Mouse (Mus musculus) lung, embryonic 14.5 days (tissue): ENCODE measurements around the gene Pgc. TPM values are rescaled to one million over a fixed set of nuclear protein-coding genes. Genes with fewer than 3 reads are reported as not detected.
A peak's percentile ranks its signal among the peaks of the same experiment; 100 is the strongest.

ENCODE experiments used
- ATAC-seq: fragments of 200-750 bp; cut with Nextera tagmentation; 2 replicates; pipeline ENCODE4 v1.8.0; 2017; ENCODE audit warnings: mild to moderate bottlenecking, moderate TSS enrichment, moderate library complexity; ENCODE audit not compliant: insufficient read depth
- DNase-seq: peaks from one replicate; pipeline ENCODE4 v3.0.0-alpha.2; 2015
- H3K27ac ChIP-seq: fragments of 300-500 bp; sonication (generic); 2 replicates; pipeline ENCODE4 v1.5.1; 2014; ENCODE audit warnings: low read depth, mild to moderate bottlenecking, moderate library complexity
- H3K27me3 ChIP-seq: fragments of 300-500 bp; sonication (generic); 2 replicates; pipeline ENCODE4 v1.6.1; 2014; ENCODE audit warnings: low read length, control low read depth; ENCODE audit not compliant: insufficient read depth
- H3K36me3 ChIP-seq: fragments of 300-500 bp; sonication (generic); 2 replicates; pipeline ENCODE4 v1.6.1; 2014; ENCODE audit warnings: control low read depth; ENCODE audit not compliant: insufficient read depth
- H3K4me1 ChIP-seq: fragments of 300-500 bp; sonication (generic); 2 replicates; pipeline ENCODE4 v1.6.1; 2014; ENCODE audit warnings: antibody characterized with exemption, control low read depth; ENCODE audit not compliant: insufficient read depth
- H3K4me2 ChIP-seq: fragments of 300-500 bp; sonication (generic); 2 replicates; pipeline ENCODE4 v1.6.1; 2014; ENCODE audit warnings: mild to moderate bottlenecking
- H3K4me3 ChIP-seq: fragments of 300-500 bp; sonication (generic); 2 replicates; pipeline ENCODE4 v1.5.1; 2014; ENCODE audit warnings: low read depth, low read length
- H3K9ac ChIP-seq: fragments of 300-500 bp; sonication (generic); 2 replicates; pipeline ENCODE4 v1.6.1; 2014
- H3K9me3 ChIP-seq: fragments of 300-500 bp; sonication (generic); 2 replicates; pipeline ENCODE4 v1.6.1; 2016; ENCODE audit warnings: low read depth, low read length, control low read depth
- CTCF ChIP-seq: IDR thresholded peaks from 2 replicates; pipeline ENCODE4 v1.5.1; 2016; ENCODE audit warnings: antibody characterized with exemption, low read depth
- WGBS: fragments of 180-500 bp; shearing (Covaris S2); extraction: QIAGEN DNeasy Blood & Tissue Kit; methylation state at CpG from one replicate; pipeline ENCODE4 v1.1.7; 2014; 5-methylcytosine and 5-hydroxymethylcytosine counted together
- polyA plus RNA-seq: library from polyadenylated mRNA; unstranded; fragments of >200 nt; fragmentation: Nextera tagmentation; extraction: Ambion mirVana; gene quantifications from 2 replicates; pipeline ENCODE4 v1.2.1, GENCODE M21; 2014

Pgc gene
- polyA plus RNA-seq, 1 experiment from 2014 or later, result 7.6 TPM

GRCm38 (mm10) chr17:47749626-47750025, 23.0 kb downstream of the Pgc start:
- DNase-seq, result no peak
- Histone ChIP-seq H3K27ac (no peak overlapping the region), H3K9me3 (peaks cover 5% of the 10 kb centered on the region; the same call in 1 of the 2 replicates), H3K27me3 (no peaks in the 10 kb centered on the region), H3K36me3 (no peaks in the 10 kb centered on the region), H3K4me1 (no peaks in the 10 kb centered on the region), H3K9ac (no peak overlapping the region), H3K4me2 (no peak overlapping the region), H3K4me3 (no peak overlapping the region)
- no peak for TF ChIP-seq CTCF
- ATAC-seq, result no peak
- 75% methylated on average over 3 of the region's 3 CpGs for WGBS

DNA sequence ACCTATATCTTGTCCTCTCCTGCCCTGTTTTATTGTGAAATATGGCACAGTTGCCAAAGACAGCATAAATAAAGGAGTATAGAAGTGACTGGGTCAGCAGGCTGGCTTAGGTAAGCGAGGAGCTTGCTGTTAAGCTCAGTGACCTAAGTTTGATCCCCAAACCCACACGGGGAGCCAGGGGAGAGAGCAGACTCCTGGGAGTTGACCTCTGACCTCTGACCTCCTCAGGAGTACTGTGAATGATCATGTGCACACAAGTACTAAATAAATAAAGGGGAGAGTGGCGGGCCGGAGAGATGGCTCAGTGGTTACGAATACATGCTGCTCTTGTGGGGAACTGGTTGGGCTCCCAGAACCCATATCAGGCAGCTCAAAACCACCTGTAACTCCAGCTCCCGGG, 23.5 kb downstream of the Pgc start:
- Histone ChIP-seq H3K36me3 (no peaks in the 10 kb centered on the region), H3K27ac (no peak overlapping the region), H3K27me3 (no peaks in the 10 kb centered on the region), H3K4me1 (no peaks in the 10 kb centered on the region), H3K9ac (no peak overlapping the region), H3K4me3 (no peak overlapping the region), H3K4me2 (no peak overlapping the region), H3K9me3 (0 out of 2 replicates have a peak, but pooled peaks cover under 1% of the 10 kb centered on the region)
- ATAC-seq, result no peak
- WGBS, result 51% methylated on average over 6 of the region's 6 CpGs
- TF ChIP-seq CTCF, result no peak
- no peak for DNase-seq

- no peaks in the 10 kb centered on the region for H3K4me1 ChIP-seq
- no peak overlapping the region for H3K27ac ChIP-seq
- H3K27me3 ChIP-seq, result no peaks in the 10 kb centered on the region
- H3K9ac ChIP-seq, result no peak overlapping the region
- DNase-seq, result no peak
- H3K4me3 ChIP-seq, result no peak overlapping the region
- no peaks in the 10 kb centered on the region for H3K36me3 ChIP-seq
- 69% methylated on average over 5 of the region's 5 CpGs for WGBS
- no peak overlapping the region for H3K4me2 ChIP-seq
- peak; percentile 31 for TF ChIP-seq CTCF
- no peak for ATAC-seq
- no peaks in the 10 kb centered on the region for H3K9me3 ChIP-seq
Measured at GRCm38 (mm10) chr17:47751811-47752210, 25.2 kb downstream of the Pgc start.

- H3K4me1 ChIP-seq, result no peaks in the 10 kb centered on the region
- H3K4me3 ChIP-seq, result no peak overlapping the region
- TF ChIP-seq CTCF, result no peak
- no peak for ATAC-seq
- no peak overlapping the region for H3K9ac ChIP-seq
- WGBS, result 58% methylated on average over 8 of the region's 8 CpGs
- H3K27me3 ChIP-seq, result no peaks in the 10 kb centered on the region
- DNase-seq, result no peak
- no peaks in the 10 kb centered on the region for H3K9me3 ChIP-seq
- no peak overlapping the region for H3K4me2 ChIP-seq
- no peaks in the 10 kb centered on the region for H3K36me3 ChIP-seq
- H3K27ac ChIP-seq, result no peak overlapping the region
Measured at GRCm38 (mm10) chr17:47753130-47753775, 26.6 kb downstream of the Pgc start.

DNA sequence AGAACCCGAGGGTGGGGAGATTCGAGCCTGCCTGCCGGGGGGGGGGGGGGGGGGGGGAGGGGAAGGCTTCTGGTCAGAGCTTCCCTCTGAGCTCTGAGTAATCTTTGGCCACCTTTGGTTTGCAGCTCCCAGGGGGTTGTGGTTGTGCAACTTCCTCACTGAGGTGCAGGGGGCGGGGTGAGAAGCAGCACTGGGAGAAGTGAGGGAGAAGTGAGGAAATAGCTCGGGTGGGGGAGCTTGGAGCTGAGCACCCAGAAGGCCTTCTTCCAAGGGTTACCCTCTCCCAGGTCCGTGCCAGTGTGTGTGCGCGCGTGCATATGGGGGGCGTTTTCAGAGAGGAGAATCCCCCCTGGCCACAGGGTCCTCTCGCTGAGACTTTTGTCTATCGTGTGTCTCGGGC, 27.6 kb downstream of the Pgc start:
- 73% methylated on average over 13 of the region's 13 CpGs for WGBS
- ATAC-seq (no peak), DNase-seq (no peak)
- Histone ChIP-seq H3K9me3 (no peaks in the 10 kb centered on the region), H3K4me1 (no peaks in the 10 kb centered on the region), H3K36me3 (no peaks in the 10 kb centered on the region), H3K4me3 (no peak overlapping the region), H3K27me3 (no peaks in the 10 kb centered on the region), H3K9ac (no peak overlapping the region), H3K4me2 (no peak overlapping the region), H3K27ac (no peak overlapping the region)
- TF ChIP-seq CTCF, result no peak

DNA sequence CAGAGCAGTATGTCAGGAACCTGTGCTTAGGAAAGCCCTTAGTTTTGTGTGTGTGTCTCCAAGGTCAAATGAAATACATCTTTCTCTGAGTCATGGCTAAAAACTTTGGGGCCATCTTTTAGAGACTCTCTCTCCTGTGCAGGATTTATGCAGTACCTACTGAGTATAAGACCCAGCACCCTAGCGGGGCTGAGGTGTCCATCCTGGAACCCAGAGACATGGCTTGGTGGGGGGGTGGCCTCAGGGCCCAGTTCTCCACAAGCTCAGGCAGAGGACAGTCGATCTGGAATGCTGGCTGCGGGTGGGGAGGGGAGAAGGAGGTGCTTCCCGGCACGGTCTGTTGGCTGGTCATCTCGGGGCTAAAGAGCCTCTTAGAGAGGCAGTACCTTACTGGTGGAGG, 29.7 kb downstream of the Pgc start:
- no peaks in the 10 kb centered on the region for H3K36me3 ChIP-seq
- 25% methylated on average over 6 of the region's 6 CpGs for WGBS
- H3K4me3 ChIP-seq, result no peak overlapping the region
- H3K4me2 ChIP-seq, result no peak overlapping the region
- H3K27ac ChIP-seq, result no peak overlapping the region
- no peaks in the 10 kb centered on the region for H3K9me3 ChIP-seq
- H3K4me1 ChIP-seq, result no peaks in the 10 kb centered on the region; the same call in 1 of the 2 replicates
- H3K9ac ChIP-seq, result no peak overlapping the region
- no peak for DNase-seq
- H3K27me3 ChIP-seq, result no peaks in the 10 kb centered on the region
- TF ChIP-seq CTCF, result no peak
- no peak for ATAC-seq

DNA sequence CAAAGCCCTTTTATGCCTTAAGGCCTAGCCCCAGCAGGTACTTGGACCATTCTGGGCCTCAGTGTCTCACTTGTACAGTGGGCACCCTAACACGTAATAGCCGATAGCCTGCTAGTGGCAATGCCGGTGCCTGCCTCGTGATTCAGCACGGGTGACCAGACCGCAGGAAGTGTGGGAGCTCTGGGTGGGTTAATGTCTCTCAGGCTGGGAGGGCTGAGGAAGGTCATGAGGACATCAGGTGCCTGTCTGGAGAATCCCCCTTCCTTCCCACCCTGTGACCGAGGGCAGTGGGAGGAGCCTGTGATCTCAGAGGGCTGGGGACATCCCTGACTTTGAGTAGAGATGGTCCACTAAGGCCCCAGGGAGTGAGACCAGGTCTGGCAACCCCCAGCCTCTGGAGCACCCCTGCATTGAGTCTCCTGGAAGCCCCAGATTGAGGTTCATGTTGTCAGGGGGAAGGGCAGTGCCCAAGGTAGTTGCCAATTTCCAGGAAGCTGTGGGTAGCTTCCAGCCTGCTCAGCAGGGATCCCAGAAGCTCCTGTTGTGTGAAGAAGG, 30.5 kb downstream of the Pgc start:
- ATAC-seq (no peak), DNase-seq (no peak)
- H3K9ac ChIP-seq, result no peak overlapping the region
- no peak overlapping the region for H3K27ac ChIP-seq
- H3K9me3 ChIP-seq, result no peaks in the 10 kb centered on the region
- H3K4me3 ChIP-seq, result no peak overlapping the region
- 74% methylated on average over 7 of the region's 7 CpGs for WGBS
- H3K4me2 ChIP-seq, result no peak overlapping the region
- no peaks in the 10 kb centered on the region for H3K27me3 ChIP-seq
- H3K36me3 ChIP-seq, result no peaks in the 10 kb centered on the region
- no peak for TF ChIP-seq CTCF
- no peaks in the 10 kb centered on the region; the same call in 1 of the 2 replicates for H3K4me1 ChIP-seq
